Mouse (Mus musculus): ENCODE results near the gene Snx27.
A peak's percentile ranks its signal among the peaks of the same experiment; 100 is the strongest.

Snx27 gene

GRCm38 (mm10) chr3:94582456-94582891 lies at the start of gene Snx27:
Gene Snx27, minus strand, starts transcription at chr3:94582716.
- peak; percentile 98 for DNase-seq (ENCODE audit: low read depth, low spot score)

- peak; percentile 60 for DNase-seq (ENCODE audit: low read depth, low spot score)
These were observed 47.4 kb upstream of the Snx27 start for GRCm38 (mm10) chr3:94629876-94630275.

- DNase-seq (ENCODE audit: low read depth, low spot score): no peak
These were observed 46.2 kb upstream of the Snx27 start for GRCm38 (mm10) chr3:94628712-94629111.

- DNase-seq (ENCODE audit: low read depth, low spot score): peak; percentile 85
These were observed 41.8 kb upstream of the Snx27 start for GRCm38 (mm10) chr3:94624281-94624680.

- DNase-seq (ENCODE audit: low read depth, low spot score): no peak
These were observed 40.0 kb upstream of the Snx27 start for GRCm38 (mm10) chr3:94622550-94622949.

GRCm38 (mm10) chr3:94621740-94622507 lies 39.4 kb upstream of the Snx27 start:
- peak; percentile 60 for DNase-seq (ENCODE audit: low read depth, low spot score)

- peak; percentile 55 for DNase-seq (ENCODE audit: low read depth, low spot score)
These were observed 34.2 kb upstream of the Snx27 start for GRCm38 (mm10) chr3:94616717-94617116.

- DNase-seq (ENCODE audit: low read depth, low spot score): no peak
These were observed 30.9 kb upstream of the Snx27 start for GRCm38 (mm10) chr3:94613258-94613878.

- no peak for DNase-seq (ENCODE audit: low read depth, low spot score)
These were observed 29.8 kb upstream of the Snx27 start for GRCm38 (mm10) chr3:94612274-94612673.

GRCm38 (mm10) chr3:94611834-94612233 lies 29.3 kb upstream of the Snx27 start:
- no peak for DNase-seq (ENCODE audit: low read depth, low spot score)

GRCm38 (mm10) chr3:94611343-94611742 lies 28.8 kb upstream of the Snx27 start:
- DNase-seq (ENCODE audit: low read depth, low spot score): peak; percentile 58

- peak; percentile 92 for DNase-seq (ENCODE audit: low read depth, low spot score)
These were observed 28.1 kb upstream of the Snx27 start for GRCm38 (mm10) chr3:94610581-94610980.

GRCm38 (mm10) chr3:94609621-94610020 lies 27.1 kb upstream of the Snx27 start:
- no peak for DNase-seq (ENCODE audit: low read depth, low spot score)

- DNase-seq (ENCODE audit: low read depth, low spot score): peak; percentile 87
These were observed 19.4 kb upstream of the Snx27 start for GRCm38 (mm10) chr3:94601959-94602358.

GRCm38 (mm10) chr3:94597224-94597779 lies 14.8 kb upstream of the Snx27 start:
- DNase-seq (ENCODE audit: low read depth, low spot score): no peak

GRCm38 (mm10) chr3:94595871-94596287 lies 13.4 kb upstream of the Snx27 start:
- DNase-seq (ENCODE audit: low read depth, low spot score): no peak

- DNase-seq (ENCODE audit: low read depth, low spot score): no peak
These were observed 8.6 kb upstream of the Snx27 start for GRCm38 (mm10) chr3:94591066-94591465.

- DNase-seq (ENCODE audit: low read depth, low spot score): peak; percentile 84
These were observed 5.4 kb upstream of the Snx27 start for GRCm38 (mm10) chr3:94587962-94588361.

- DNase-seq (ENCODE audit: low read depth, low spot score): no peak
These were observed 428 bp upstream of the Snx27 start for GRCm38 (mm10) chr3:94582944-94583343.

- DNase-seq (ENCODE audit: low read depth, low spot score): peak; percentile 52
These were observed 592 bp downstream of the Snx27 start for GRCm38 (mm10) chr3:94581793-94582455.

- DNase-seq (ENCODE audit: low read depth, low spot score): peak; percentile 41
These were observed 1.3 kb downstream of the Snx27 start for GRCm38 (mm10) chr3:94581138-94581780.

GRCm38 (mm10) chr3:94574506-94574905 lies 8.0 kb downstream of the Snx27 start:
- no peak for DNase-seq (ENCODE audit: low read depth, low spot score)
